Mouse (Mus musculus): Measurements from ENCODE around the gene Pom121l2. TPM values are rescaled to one million over a fixed set of nuclear protein-coding genes. Genes with fewer than 3 reads are reported as not detected.

Pom121l2 gene
- polyA plus RNA-seq, 1 experiment from 2014 or later = not detected

DNA sequence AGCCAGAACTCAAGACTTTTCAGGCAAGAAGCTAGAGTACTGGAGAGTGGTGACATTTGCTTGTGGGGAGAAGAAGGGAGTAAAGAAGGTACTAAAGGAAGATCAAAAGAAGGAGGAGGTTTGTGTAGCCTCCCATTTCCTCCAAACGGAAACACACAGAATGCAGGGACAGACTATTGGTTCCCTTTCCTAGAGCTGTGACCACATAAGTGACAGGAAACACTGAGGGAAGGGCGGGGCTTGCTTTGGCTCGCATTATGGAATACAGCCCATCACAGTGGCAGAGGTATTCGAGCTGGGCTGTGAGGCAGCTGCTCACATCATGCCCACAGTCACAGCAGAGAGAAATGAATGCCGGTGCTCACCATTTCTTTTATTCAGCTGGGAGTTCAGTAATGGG lies 20.8 kb downstream of the Pom121l2 start:
- no peak for TF ChIP-seq CTCF (IDR thresholded peaks at IDR 0.05; ENCODE audit: low read depth)
- ATAC-seq (replicated peaks; ENCODE audit: low FRiP score, low read depth) (no peak), DNase-seq (ENCODE audit: low spot score) (no peak)
- H3K36me3 ChIP-seq (ENCODE audit: insufficient read depth, low read length) = no peaks in the 10 kb centered on the region
- no peaks in the 10 kb centered on the region for H3K9me3 ChIP-seq (replicated peaks; ENCODE audit: low read length)
- H3K4me1 ChIP-seq (replicated peaks; ENCODE audit: insufficient read depth, low read length) = peaks cover 12% of the 10 kb centered on the region
- no peak overlapping the region for H3K4me2 ChIP-seq (ENCODE audit: low read length)
- no peak overlapping the region for H3K4me3 ChIP-seq (replicated peaks; ENCODE audit: low read depth, low read length)
- no peak overlapping the region for H3K9ac ChIP-seq (ENCODE audit: low read depth, low read length)
- no peak overlapping the region for H3K27ac ChIP-seq
- H3K27me3 ChIP-seq (ENCODE audit: insufficient read depth, low read length) = peaks cover 93% of the 10 kb centered on the region
- 17% methylated on average over 5 of the region's 5 CpGs for WGBS

DNA sequence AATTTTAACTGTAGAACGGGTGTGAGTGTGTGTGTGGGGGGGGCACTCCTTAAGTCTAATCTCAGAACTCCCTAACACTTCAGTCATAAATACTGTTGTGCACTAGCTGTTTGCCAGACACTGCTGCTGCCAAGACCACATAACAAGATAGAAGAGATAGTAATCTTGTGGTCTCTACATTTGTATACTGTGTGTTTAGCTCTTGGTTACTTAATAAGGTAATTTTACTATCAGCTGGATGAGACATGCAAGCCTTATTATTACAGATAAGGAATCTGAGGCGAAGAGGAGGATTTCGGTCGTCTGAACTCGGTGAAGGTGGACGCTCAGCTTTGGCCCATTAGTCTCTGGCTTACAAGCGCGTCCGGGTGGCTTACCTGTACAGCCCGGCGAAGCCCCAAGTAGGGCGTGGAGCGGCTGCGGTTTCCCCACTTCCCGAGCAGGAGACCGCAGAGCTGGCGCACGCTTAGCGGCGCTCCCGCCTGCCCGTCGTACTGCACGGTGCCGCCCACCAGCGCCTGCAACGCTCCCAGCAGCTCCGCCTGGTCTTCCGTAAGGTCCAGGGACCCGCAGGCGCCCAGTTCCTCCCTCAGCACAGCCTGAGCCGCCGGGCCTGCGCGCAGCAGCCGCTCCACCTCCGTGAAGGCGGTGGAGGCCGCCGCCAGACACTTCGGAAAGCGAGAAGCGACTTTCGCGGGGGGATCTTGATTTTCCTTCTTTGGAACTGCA lies 24.8 kb downstream of the Pom121l2 start:
- DNase-seq (ENCODE audit: low spot score) (peak; percentile 50), ATAC-seq (replicated peaks; ENCODE audit: low FRiP score, low read depth) (peak; percentile 71; the same call in 1 of the 2 replicates)
- TF ChIP-seq CTCF (IDR thresholded peaks at IDR 0.05; ENCODE audit: low read depth) = no peak
- H3K36me3 ChIP-seq (ENCODE audit: insufficient read depth, low read length) = no peaks in the 10 kb centered on the region
- H3K27ac ChIP-seq = no peak overlapping the region
- H3K4me3 ChIP-seq (replicated peaks; ENCODE audit: low read depth, low read length) = peak overlapping the region; percentile 46
- peak overlapping the region; percentile 79 for H3K4me2 ChIP-seq (ENCODE audit: low read length)
- H3K4me1 ChIP-seq (replicated peaks; ENCODE audit: insufficient read depth, low read length) = peaks cover 9% of the 10 kb centered on the region
- peak overlapping the region; percentile 19 for H3K9ac ChIP-seq (ENCODE audit: low read depth, low read length)
- WGBS = 1% methylated on average over 45 of the region's 45 CpGs
- peaks cover 94% of the 10 kb centered on the region for H3K27me3 ChIP-seq (ENCODE audit: insufficient read depth, low read length)
- no peaks in the 10 kb centered on the region for H3K9me3 ChIP-seq (replicated peaks; ENCODE audit: low read length)

DNA sequence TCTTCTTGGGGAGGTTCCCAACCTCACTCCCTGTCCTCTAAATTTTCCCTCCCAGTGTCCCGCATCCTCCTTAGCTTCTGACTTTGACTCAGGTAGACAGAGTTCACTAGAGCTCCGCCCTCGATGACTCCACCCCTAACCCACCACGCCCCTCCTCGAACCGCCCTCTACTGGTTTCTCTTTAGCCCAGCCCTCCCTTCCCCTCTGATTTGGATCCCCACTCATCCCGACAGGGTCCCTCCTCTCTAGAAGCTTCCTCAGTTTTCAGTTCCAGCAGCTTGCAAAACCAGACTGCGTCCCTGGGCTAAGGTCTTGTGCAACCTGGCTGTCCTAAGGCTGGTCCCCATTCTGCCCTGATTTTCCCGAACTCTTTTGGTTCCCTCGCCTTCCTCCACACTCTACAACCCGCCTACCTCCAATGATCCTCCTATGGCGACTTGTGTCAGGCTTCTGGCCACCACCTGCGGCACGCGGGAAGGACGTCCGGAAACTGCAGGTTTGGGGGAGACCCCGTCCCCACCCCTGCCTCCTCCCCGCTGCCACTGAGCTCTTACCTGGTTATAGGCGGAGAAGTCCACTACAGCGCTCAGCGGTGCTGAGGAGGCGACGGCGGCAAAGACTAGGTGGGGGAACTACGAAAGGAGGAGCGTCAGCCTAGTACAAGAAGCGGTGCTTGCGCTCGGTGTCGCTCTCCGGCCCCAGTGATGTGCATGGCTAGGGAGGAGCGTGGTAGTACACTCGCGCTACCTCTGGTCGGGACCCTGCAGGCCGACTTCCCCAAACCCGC lies 25.5 kb downstream of the Pom121l2 start:
- peak; percentile 69 for DNase-seq (ENCODE audit: low spot score)
- under 1% methylated on average over 38 of the region's 38 CpGs for WGBS
- ATAC-seq (replicated peaks; ENCODE audit: low FRiP score, low read depth) = peak; percentile 87
- Histone ChIP-seq H3K9me3 (replicated peaks; ENCODE audit: low read length) (no peaks in the 10 kb centered on the region), H3K4me1 (replicated peaks; ENCODE audit: insufficient read depth, low read length) (peaks cover 9% of the 10 kb centered on the region), H3K36me3 (ENCODE audit: insufficient read depth, low read length) (no peaks in the 10 kb centered on the region), H3K27me3 (ENCODE audit: insufficient read depth, low read length) (peaks cover 91% of the 10 kb centered on the region), H3K4me2 (ENCODE audit: low read length) (peak overlapping the region; percentile 79), H3K4me3 (replicated peaks; ENCODE audit: low read depth, low read length) (peak overlapping the region; percentile 46), H3K27ac (no peak overlapping the region), H3K9ac (ENCODE audit: low read depth, low read length) (peak overlapping the region; percentile 19; the same call in 1 of the 2 replicates)
- TF ChIP-seq CTCF (IDR thresholded peaks at IDR 0.05; ENCODE audit: low read depth) = peak; percentile 18; the same call in 1 of the 2 replicates

DNA sequence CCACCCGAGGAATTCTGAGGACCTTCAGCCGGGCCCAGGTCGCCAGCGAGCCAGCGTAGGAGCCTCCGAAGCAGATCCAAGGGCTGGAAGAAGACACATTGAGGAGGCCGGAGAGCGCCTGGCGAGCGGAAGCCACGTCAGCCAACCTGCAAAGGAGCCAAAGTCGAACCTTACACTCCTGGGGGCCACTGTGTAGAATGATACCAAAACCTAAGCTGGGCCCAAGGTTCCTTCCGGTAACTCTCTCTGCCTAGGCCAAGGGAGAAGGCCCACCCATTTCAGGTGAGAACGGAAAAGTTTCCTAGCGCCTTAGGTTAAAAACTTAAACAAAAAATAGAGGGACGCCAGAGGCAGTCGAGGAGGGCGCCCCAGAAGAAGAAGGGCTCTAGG lies 26.1 kb downstream of the Pom121l2 start:
- Histone ChIP-seq H3K9ac (ENCODE audit: low read depth, low read length) (0 out of 2 replicates have a peak overlapping the region, but pooled peaks have one; percentile 19), H3K4me3 (replicated peaks; ENCODE audit: low read depth, low read length) (peak overlapping the region; percentile 46), H3K36me3 (ENCODE audit: insufficient read depth, low read length) (no peaks in the 10 kb centered on the region), H3K4me2 (ENCODE audit: low read length) (peak overlapping the region; percentile 79), H3K9me3 (replicated peaks; ENCODE audit: low read length) (no peaks in the 10 kb centered on the region), H3K27me3 (ENCODE audit: insufficient read depth, low read length) (peaks cover 89% of the 10 kb centered on the region), H3K4me1 (replicated peaks; ENCODE audit: insufficient read depth, low read length) (peaks cover 9% of the 10 kb centered on the region), H3K27ac (no peak overlapping the region)
- 5% methylated on average over 18 of the region's 18 CpGs for WGBS
- ATAC-seq (replicated peaks; ENCODE audit: low FRiP score, low read depth) (no peak), DNase-seq (ENCODE audit: low spot score) (no peak)
- no peak for TF ChIP-seq CTCF (IDR thresholded peaks at IDR 0.05; ENCODE audit: low read depth)

DNA sequence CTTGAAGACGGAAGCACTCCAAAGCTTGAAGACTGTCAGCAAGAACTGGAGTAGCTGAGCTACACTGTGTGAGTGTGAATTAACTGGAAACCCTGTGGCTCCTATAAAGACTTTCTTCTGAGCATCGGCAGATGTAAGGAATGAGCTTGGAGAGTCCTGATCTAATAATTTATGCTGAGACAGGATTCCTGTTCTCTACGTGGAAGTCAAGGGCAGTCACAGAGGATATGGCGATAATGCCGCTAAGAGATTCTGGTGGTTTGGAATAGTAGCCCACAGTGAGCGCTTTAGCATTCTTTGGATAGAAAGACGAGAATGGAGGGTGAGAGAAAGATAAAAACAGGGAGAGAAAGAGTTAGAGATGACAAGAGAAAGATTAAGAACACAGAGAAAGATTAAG lies 26.9 kb downstream of the Pom121l2 start:
- Histone ChIP-seq H3K9me3 (replicated peaks; ENCODE audit: low read length) (no peaks in the 10 kb centered on the region), H3K4me1 (replicated peaks; ENCODE audit: insufficient read depth, low read length) (peaks cover 9% of the 10 kb centered on the region), H3K4me2 (ENCODE audit: low read length) (no peak overlapping the region), H3K27me3 (ENCODE audit: insufficient read depth, low read length) (peaks cover 87% of the 10 kb centered on the region), H3K36me3 (ENCODE audit: insufficient read depth, low read length) (no peaks in the 10 kb centered on the region), H3K4me3 (replicated peaks; ENCODE audit: low read depth, low read length) (no peak overlapping the region), H3K27ac (no peak overlapping the region), H3K9ac (ENCODE audit: low read depth, low read length) (no peak overlapping the region)
- no peak for DNase-seq (ENCODE audit: low spot score)
- WGBS = 48% methylated on average over 7 of the region's 7 CpGs
- no peak for ATAC-seq (replicated peaks; ENCODE audit: low FRiP score, low read depth)
- TF ChIP-seq CTCF (IDR thresholded peaks at IDR 0.05; ENCODE audit: low read depth) = no peak

DNA sequence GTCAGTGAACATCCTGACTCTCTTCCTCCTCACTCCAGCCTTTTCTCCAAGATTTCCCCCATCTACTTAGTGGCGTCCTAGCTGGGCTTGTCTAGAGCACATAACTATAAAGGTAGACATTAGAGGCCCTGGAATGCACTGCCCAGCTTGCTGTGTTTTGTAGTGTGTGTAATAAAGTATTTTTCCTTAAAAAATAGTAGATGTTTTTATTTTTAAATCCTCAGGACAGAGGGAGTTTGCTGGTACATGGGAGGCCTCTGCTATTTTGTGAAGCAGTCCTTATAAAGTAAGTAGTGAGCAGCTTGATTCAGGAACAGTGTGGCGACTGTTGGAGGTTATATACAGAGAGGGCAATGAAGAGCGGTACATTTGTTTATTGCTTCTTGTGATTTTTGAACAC lies 27.7 kb downstream of the Pom121l2 start:
- ATAC-seq (replicated peaks; ENCODE audit: low FRiP score, low read depth) = no peak
- Histone ChIP-seq H3K36me3 (ENCODE audit: insufficient read depth, low read length) (no peaks in the 10 kb centered on the region), H3K4me2 (ENCODE audit: low read length) (no peak overlapping the region), H3K27ac (no peak overlapping the region), H3K27me3 (ENCODE audit: insufficient read depth, low read length) (peaks cover 83% of the 10 kb centered on the region), H3K9me3 (replicated peaks; ENCODE audit: low read length) (no peaks in the 10 kb centered on the region), H3K4me1 (replicated peaks; ENCODE audit: insufficient read depth, low read length) (peaks cover 9% of the 10 kb centered on the region), H3K4me3 (replicated peaks; ENCODE audit: low read depth, low read length) (no peak overlapping the region), H3K9ac (ENCODE audit: low read depth, low read length) (no peak overlapping the region)
- DNase-seq (ENCODE audit: low spot score) = no peak
- TF ChIP-seq CTCF (IDR thresholded peaks at IDR 0.05; ENCODE audit: low read depth) = no peak
- 81% methylated on average over 3 of the region's 3 CpGs for WGBS

All from kidney, postnatal 0 days (tissue).